Mouse (Mus musculus) urinary bladder, adult 2 months (tissue): ENCODE measurements at regions not wholly inside any gene's neighbourhood (a gene's known extent, or its start where the extent isn't known, plus 50 kb on each side); places are given as distances from the start of the nearest gene placed in this dataset.

ENCODE experiments used
- DNase-seq: peaks from one replicate; pipeline ENCODE4 v3.0.0; 2022; ENCODE audit warnings: low spot score

DNA sequence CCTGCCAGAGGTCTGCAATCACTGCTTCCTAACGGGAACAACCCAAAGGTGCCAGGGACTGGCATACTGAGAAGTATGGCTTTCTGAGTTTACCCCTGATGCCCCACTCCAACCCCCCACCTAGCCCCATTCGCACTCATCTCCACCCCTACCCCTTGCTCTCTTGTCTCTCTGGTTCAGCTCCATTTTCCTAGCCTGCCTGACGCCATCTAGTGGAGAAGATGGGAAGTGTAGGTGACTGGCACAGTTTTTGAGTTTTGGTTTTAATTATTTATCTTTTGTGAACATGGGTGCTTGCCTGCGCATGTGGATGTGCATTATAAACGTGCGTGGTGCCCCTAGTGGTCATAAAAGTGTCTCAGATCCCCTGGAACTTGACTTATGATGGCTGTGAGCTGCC is 352.3 kb upstream of the Hs6st1 start:
- no peak for DNase-seq

DNA sequence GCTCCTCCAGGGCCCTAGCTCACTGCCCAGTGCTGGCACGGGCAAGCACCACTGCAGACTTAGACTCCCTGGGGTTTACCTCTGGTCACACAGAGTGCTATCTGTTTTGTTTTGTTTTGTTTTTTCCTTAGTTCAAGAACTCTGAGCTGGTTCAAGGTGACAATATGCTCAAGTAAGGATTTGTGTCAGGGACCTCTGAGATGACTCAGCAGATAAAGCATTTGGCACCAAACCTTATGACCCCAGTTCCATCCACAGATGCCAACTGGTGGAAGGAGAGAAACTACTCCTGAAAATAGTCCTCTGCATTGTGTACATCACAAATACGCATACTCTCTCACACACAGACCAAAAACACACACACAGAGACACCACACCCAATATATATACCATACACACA is 351.0 kb upstream of the Hs6st1 start:
- no peak for DNase-seq

DNA sequence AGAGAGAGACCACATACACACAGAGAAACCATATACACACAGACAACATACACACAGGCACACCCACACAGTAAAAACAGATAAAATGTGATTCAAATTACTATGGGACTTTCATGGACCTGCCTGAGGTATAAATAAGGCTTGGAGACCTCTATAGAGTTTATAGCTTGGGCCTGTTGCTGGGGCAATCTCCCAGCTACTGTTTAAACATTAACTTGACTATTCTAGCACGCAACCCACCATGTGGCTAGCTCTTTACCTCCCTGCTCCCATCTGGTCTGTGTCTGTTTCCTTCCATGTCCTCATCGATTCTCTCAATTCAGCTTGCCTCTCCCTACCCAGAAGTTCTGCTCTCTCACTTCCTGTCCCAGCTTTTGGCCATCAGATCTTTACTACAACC is 350.5 kb upstream of the Hs6st1 start:
- DNase-seq: no peak

DNA sequence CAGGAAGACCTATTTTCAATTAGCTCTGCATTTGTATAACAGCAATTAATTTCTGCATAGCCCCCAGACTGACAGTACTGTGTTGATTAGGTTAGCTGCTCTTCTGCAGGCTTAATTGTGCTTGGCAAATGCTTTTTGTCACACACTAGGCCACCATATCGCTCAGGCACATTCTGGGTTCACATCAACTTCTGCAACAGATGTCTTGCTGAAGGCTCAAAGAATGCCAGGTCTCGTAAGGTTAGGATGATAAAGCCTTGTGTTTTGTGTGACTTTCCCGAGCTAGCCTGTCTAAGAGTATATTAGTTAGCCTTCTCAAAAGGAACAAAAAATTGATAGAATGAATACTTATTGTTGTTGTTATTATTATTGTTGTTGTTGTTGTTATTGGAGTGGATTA is 348.1 kb upstream of the Hs6st1 start:
- DNase-seq: no peak

DNA sequence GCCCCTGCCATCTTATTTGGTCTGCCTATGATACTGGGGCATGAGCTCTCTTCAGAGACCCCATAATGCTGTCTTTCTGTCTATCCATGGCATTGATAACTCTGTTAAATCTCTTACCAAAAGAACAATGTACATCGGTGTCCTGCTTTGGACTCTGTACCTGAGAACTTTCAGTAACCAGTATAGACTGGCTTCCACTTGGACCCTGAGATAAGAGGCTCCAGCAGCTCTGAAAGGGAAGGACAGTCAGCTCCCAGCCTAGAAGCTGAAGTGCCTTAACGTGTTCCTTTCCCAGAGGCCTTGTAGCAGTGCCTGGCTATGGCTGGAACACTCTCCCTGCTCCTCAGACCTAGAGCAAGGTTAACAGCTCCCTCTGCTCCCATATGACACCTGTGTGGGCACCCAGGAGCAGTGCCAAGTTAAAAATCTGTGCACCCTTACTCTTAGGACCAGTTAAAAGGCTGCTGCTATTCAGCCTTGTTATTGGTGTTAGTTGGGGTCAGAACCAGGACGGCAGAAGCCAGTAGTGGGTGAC is 343.8 kb upstream of the Hs6st1 start:
- no peak for DNase-seq

DNA sequence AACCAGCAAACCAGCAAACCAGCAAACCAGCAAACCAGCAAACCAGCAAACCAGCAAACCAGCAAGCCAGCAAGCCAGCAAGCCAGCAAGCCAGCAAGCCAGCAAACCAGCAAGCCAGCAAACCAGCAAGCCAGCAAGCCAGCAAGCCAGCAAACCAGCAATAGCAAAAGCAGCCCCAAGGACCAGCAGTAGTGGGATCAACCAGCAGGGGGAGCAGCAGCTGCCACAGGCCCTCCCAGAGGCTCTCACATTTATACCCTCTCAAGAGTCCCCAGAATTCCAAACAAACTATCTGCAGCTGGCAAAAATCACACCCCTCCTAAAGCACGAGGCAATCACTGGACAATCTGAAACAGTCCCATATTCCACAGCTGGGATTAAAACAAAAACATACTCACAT is 341.6 kb upstream of the Hs6st1 start:
- DNase-seq: no peak

DNA sequence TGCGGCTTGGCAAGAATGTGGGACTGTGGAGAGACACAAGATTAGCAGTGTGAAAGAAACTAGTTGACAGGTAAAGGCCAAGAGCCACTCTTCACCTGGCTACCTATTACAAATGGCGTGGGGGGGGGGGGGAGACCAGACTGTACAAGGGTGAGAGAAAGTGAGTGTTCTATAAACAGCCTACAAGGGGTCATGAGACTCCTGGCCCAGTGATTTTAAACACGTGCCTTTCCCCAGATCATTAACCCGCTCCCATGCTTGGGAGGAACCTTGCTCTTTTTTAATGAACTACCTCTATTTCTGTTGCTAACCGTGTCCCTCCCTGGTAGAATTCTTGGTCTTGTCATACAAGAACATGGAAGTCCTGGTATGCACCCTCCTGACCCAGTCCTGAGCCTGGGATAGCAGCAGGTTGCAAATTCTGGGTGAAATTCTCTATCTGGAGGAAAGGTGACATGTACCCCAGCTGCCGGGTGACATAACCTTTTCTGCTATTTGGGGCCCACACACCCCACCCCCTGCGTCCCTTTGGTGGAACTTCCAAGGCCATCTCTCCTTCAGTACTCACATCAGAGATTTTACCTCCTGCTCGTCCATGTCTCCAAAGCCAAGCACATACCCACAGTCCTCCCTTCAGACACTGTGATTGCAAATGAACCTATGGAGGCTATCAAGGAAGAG is 340.8 kb upstream of the Hs6st1 start:
- no peak for DNase-seq

DNA sequence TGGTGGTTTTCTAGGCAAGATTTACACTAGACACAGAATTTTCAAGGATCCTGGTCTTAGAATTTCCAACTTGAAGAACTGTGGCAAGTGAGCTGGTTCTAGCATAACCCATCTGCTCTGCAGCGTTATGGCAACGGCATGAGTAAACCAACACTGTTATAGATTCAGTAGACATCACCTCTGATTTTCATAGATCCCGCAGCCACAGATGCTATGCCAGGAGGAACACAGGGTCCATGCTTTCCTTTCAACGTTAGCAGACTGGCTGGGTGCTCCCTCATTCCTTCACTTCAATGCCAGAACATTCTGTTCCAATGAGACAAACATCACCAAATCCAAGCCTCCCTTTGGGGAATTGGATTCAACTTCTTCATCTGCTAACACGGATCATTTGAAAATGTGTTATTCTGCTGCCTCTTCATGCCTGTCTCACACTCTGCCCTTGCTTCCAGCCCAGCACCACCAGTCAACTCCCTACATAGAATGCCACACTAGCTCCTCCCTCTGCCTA is 338.4 kb upstream of the Hs6st1 start:
- no peak for DNase-seq

DNA sequence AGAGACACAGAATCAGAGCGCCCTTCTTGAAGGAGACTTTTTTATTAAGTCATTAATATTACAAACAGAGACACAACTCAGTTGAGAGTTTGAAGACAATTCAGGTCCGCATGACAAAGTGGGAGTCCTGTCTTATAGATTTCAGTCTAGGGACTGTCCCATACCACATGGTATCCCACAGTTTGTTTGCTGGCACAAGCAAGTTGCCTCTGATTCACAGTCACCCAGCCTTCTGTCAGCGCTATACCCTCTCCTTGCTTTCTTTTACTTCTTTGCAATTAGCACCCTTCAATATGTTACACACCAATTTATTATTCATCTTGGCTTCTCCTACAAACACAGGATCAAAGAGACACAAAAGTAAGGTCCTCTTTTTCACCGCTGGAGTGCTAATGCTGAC is 337.9 kb upstream of the Hs6st1 start:
- no peak for DNase-seq

DNA sequence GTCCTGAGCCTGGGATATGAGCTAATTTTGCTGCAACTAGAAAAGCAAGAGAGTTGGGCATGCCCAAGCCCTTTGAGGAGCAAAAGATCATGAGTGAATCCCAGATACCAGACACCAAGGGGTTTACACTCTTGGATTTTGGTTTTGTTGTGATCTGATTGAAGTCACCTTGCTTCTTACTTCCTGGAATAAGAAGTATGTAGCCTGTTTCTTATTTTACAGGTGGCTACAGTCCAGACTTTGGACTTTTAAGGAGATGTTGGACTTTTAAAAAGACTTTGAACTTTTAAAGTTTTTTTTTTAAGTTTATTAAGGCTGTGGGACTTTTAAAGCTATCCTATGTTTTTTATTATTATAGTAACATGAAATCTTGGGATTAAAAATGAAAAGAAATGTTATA is 332.0 kb upstream of the Hs6st1 start:
- DNase-seq: no peak

DNA sequence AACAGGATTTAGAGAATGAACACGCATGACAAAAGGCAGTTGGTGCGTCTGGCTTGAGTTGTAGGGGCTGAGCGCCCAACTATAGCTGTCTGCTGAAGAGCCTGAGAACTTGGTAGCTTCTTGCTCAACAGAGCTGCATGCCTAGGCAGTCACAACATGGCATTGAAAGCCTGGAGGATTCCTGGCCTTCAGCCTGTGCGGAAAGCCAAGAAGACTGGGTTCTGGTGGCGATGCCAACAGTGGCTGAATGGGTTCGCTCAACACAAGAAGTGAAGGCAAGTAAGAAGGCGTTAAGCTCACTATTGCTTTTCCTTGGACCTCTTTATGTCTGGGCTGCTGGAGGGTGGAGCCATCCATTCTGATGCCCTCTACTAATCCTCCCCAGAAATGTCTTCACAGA is 318.6 kb upstream of the Hs6st1 start:
- no peak for DNase-seq

DNA sequence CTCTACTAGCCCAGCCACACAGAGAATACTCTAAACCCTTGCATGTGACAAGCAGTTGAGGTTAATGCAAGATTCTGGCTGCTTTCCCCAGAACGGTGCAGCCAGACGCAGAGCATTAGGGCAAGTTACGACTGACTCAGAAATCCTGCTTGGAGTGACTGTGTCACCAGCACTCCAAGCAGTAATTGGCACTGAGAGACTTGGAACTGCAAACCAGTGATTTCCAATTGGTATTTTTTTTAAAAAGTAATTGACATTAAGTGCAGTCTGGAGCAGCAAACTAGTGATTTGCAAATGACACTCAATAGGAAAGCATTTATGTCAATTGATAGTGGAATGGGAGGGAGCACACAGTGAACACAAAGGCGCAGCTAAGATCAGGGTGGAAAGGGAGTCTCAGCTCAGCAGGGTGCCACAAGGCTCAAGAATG is 318.1 kb upstream of the Hs6st1 start:
- DNase-seq: no peak

DNA sequence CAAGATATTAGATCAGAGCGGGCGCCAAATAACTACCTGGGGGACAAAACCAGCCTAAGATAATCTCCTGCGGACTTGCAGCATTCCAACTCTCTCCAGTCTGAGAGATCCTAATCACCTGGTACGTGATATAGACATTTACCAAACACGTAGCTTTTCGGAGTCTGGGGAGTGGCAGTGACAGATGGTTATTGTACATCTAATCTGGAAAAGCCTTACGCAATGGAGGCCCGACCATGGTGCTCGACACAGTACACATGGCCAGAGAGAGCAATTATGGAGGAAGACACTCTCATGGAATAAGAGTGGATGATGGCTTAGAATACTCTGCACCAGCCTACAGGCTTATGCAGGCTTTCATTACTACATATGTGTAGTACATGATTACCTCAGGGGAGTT is 315.6 kb upstream of the Hs6st1 start:
- no peak for DNase-seq

DNA sequence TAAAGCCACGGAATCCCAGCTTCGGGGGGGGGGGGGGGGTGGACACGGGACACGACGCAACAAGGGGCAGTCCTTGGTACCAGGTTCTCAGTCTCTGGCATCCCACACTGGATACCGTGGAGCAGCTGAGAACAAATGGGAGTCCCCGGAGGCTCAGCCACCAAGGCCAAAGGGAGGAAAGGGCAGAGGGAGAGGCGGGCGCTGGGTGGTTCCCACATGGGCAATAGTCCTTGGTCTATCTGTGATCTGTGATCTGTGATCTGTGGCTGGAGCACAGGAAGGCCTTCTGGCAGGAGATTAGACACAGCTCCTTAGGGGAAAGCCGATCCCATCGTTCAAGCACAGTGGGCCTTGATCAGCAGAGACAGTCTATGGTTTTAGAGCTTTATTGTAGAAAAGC is 314.0 kb upstream of the Hs6st1 start:
- no peak for DNase-seq

DNA sequence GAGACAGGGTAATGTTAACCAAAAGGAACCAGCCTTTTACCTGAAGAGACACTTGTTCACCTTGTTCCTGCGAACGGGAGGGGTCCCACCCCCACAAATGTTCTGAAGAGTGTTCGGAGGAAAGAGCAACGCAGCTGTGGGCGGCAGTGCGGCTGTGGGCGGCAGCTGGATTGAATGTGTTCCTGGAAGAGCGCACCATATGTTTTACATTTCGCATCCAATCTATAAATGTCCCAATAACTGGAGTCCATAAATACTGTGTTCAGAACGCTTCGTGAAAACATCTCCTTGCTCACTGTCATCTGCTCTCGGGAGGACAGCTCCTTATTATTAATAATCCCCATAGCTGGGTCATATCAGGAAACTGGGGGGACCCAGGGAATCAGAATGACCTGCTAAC is 309.2 kb upstream of the Hs6st1 start:
- no peak for DNase-seq

DNA sequence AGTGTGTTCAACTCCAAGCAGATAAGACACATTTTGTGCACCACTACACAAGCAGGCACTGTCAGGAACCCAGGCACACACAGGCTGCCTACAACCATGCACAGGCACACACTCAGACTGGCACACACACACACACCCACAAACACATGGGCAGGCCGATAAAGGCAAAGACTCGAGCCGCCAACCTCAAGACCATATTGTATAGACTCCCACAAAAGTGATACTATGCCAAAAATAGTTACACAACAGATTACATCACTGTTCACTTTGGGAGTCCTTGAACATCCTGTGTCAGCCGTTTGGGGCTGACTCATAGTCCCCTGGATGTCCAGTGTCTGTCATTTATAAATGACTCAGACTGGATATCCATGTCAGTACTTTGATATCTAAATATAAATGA is 308.6 kb upstream of the Hs6st1 start:
- no peak for DNase-seq

DNA sequence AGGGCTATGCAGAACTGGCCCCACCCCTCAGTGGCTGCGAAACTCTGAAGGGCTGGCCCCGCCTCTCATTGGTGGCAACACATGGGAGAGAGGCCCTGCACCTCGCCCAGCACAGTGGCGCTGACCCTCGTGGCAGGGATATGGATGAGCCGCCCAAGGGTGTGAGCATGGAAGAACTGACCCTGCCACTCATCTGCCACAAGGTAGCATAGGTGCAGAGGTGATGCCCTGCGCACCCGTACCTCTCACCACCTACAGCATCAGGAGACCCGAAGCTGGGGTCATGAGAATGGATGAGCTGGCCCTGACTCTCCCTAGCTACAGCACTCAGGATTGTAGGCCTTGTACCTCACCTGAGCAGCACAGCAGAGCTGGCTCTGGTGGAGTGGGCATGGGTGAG is 305.1 kb upstream of the Hs6st1 start:
- DNase-seq: no peak

DNA sequence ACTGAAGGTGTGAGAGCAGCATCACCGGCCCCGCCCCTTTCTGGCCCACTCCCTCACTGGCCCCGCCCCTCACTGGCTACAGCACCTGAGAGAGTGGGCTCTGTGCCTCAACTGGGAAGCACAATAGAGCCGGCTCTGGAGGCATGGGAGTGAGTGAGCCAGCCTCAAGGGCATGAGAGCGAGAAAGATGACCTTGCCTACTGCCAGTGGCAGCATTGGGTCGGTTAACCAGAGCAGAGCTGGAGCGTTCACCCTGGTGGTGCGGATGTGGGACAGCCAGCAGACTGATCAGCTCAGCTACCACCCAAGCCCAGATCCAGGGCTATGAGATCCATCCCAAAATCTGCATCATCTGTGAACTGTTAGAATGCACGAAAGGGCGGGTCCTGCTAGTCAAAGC is 304.7 kb upstream of the Hs6st1 start:
- DNase-seq: no peak

DNA sequence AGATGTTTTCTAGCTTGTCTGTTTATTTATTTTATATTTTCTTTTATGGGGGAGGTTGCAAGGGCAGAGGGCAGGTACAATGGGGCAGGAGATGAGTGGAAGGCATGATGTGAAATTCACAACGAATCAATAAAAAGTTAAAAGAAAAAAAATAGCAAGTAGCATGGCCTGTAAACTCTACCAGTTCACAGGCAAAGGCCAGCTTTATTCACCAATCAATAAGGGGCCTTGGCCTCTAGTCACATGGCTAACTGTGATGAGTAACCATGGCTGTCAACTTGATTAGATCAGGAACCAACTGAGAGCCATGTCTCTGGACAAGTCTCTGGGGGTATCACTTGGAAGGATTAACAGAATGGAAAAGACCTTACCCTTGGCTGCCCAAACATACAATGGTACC is 304.1 kb upstream of the Hs6st1 start:
- DNase-seq: no peak

DNA sequence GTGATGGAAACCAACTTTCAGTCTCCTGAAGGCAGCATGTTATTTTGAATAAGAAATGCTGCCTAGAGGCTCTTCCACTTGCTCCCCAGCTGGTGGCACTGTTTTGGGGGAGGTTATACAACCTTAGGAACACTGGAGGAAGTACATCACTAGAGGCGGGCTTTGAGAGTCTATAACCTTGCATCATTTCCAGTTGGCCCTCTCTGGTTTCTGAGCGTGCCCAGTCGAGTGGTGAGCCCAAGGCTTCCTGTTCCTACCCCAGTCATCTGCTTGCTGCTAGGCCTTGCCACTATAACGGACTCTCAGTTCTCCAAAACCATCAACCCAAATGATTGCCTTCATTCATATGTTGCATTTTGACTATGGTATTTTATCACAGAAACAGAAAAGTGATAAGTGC is 302.5 kb upstream of the Hs6st1 start:
- DNase-seq: no peak

DNA sequence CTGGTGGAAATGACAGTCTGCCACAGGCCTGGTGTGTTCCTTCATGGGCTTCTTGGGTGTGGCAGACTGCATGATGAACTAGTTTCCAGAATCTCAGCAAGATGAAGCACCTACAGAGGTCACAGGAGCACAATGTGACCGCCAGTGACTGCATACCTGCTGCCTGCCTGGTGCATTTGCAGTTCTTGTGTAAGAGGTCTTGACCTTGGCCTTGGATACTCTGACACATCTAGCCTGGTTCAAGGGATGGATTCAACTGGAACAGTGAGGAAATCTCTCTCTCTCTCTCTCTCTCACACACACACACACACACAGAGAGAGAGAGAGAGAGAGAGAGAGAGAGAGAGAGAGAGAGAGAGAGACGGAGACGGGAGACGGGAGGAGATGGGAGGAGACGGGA is 301.9 kb upstream of the Hs6st1 start:
- DNase-seq: no peak

DNA sequence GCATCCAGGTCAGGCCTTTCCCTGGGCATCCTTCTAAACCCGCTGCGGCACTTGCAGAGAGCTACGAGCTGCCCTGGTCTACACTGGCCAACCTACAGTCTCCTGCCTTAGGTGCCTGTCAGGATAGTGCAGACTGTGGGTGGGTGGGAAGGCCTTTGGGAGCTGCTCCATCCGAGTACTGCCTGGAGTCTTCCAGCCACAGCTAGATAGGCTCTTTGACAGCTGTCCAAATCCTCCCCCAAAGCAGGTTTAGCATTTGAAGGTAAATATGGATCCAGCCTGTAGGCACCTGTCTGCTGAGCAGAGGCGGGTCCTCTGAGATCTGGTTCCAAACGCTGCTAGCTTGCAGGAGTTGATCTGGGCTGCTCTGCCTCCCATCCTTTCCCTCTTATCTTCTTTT is 295.6 kb upstream of the Hs6st1 start:
- DNase-seq: no peak

DNA sequence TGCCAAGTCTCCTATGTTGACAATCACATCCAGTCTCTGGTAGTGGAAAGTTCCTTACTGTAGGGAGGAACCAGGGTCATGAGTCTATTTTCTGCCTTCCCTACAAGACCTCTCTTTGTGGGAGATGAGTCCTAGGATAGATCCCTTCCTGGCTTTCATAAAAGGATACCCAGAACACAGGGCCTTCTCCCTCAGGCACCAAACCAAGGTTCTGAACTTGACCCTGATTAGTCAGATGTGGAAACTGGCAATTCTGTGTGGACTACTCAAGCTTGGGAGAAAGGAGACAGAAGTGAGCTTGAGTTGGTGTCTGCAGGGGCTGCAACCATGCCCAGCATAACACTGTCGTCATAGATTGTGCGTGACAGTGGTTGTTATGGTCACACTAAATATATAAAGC is 293.6 kb upstream of the Hs6st1 start:
- no peak for DNase-seq

DNA sequence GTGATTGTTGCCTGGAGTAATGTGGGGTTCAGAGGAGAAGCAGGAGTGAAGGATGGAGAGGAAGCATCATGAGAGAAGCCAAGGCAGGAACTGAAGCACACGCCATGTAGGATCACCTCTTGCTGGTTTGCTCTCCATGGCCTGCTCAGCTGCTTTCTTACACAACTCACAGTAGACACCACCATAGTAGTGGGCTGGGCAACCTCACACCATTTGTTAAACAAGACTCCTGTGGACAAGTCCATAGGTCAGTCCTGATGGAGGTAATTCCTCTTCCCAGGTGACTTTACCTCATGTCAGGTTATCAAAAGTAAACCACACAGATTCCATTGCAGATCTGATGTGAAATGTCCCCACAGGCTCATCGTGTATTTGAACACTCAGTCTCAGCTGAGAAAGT is 285.5 kb upstream of the Hs6st1 start:
- DNase-seq: no peak
